Comparison of ENCODE assay signal across 13 mouse cellular contexts in the genomic region with DNA sequence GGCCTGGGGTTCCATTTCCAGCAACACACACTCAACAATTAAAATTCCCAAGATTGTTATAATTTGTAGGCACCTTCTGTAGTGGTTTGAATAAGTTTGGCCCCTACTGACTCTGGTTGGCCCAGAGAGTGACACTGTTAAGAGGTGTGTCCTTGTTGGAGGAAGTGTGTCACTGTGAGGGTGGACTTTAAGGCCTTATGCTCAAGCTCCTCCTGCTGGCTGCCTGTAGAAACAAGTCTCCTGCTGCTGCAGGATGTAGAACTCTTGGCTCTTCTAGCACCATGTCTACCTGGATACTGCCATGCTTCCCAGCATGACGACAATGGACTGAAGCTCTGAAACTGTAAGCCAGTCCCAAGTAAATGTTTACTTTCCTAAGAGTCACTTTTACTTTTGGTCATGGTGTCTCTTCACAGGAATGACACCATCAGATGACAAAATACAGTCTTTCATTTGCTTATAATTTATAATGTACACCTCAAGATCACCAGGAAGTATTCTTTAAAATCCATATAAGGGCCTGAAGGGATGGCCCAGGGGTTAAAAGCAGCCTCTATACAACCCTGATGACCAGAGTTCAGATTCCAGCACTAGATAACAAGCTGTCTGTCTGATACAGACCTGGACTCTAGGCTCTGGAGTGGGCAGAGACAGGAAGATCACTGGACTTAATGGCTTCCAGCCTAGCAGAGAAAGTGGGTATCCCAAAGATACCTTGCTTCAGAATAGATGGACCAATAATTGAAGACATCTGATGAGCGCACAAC. TPM values are rescaled to one million over a fixed set of nuclear protein-coding genes. Genes with fewer than 3 reads are reported as not detected.
A peak's percentile ranks its signal among the peaks of the same experiment; 100 is the strongest.
DNase-seq lines count a peak whose midpoint lies in the region; ATAC-seq and TF ChIP-seq lines count a peak whose summit lies in the region.
"Had no signal": no experiment of that assay in that cellular context is flagged by ENCODE, and none has a peak within 500 bp of the region (broad histone marks: within the 10 kb centered on the region; RNA-seq: fewer than 3 reads in every experiment).

No protein-coding gene starts in this region.

- peaks cover 3% of the 10 kb centered on the region for H3K4me1 ChIP-seq in heart, adult 2 months (ENCODE audit: control insufficient read depth, insufficient read depth, low read length)
- H3K4me1 ChIP-seq in spleen, adult 2 months (ENCODE audit: control insufficient read depth, insufficient read depth, insufficient read length) = no peaks in the 10 kb centered on the region
- H3K4me1 ChIP-seq in stomach, postnatal 0 days (replicated peaks; ENCODE audit: control insufficient read depth, insufficient read depth) = no peaks in the 10 kb centered on the region
- H3K4me1 ChIP-seq in heart, embryonic 10.5 days = 0 out of 2 replicates have a peak, but pooled peaks cover under 1% of the 10 kb centered on the region
- H3K4me1 ChIP-seq: neural tube, embryonic 12.5 days had no signal

- intact Hi-C loops in heart, adult 2 months (cut with DNase I) = no loop called here

- H3K36me3 ChIP-seq in heart, adult 2 months (ENCODE audit: control insufficient read depth, insufficient read depth, low read length) = peaks cover 39% of the 10 kb centered on the region
- peaks cover 38% of the 10 kb centered on the region for H3K36me3 ChIP-seq in spleen, adult 2 months (ENCODE audit: control insufficient read depth, insufficient read depth, low read length)
- peaks cover 31% of the 10 kb centered on the region for H3K36me3 ChIP-seq in stomach, postnatal 0 days (ENCODE audit: control insufficient read depth, insufficient read depth, low read length)
- H3K36me3 ChIP-seq in heart, embryonic 10.5 days = peaks cover 92% of the 10 kb centered on the region

- H3K4me2 ChIP-seq in stomach, postnatal 0 days (replicated peaks; ENCODE audit: low read depth) = no peak overlapping the region
- H3K4me2 ChIP-seq: midbrain, embryonic 12.5 days; neural tube, embryonic 12.5 days had no signal

- no peak overlapping the region for H3K27ac ChIP-seq in heart, adult 2 months
- H3K27ac ChIP-seq in spleen, adult 2 months (ENCODE audit: insufficient read depth, low read length) = no peak overlapping the region
- H3K27ac ChIP-seq in stomach, postnatal 0 days (replicated peaks) = no peak overlapping the region
- no peak overlapping the region for H3K27ac ChIP-seq in heart, embryonic 10.5 days
- H3K27ac ChIP-seq: midbrain, embryonic 12.5 days; neural tube, embryonic 12.5 days had no signal

- no peaks in the 10 kb centered on the region for H3K9me3 ChIP-seq in stomach, postnatal 0 days (ENCODE audit: control insufficient read depth, low read length)
- H3K9me3 ChIP-seq in heart, embryonic 10.5 days = no peaks in the 10 kb centered on the region
- H3K9me3 ChIP-seq: midbrain, embryonic 12.5 days; neural tube, embryonic 12.5 days had no signal

- DNase-seq in heart, adult 2 months = no peak
- DNase-seq in heart, adult 18-20 months = no peak
- DNase-seq in spleen, adult 2 months (ENCODE audit: low read depth in 1 of 2, low spot score in 2 of 2) = no peak
- no peak for DNase-seq in spleen, postnatal 4 days (ENCODE audit: low spot score in 2 of 2)
- DNase-seq in stomach, postnatal 0 days (ENCODE audit: low spot score) = no peak
- no peak for DNase-seq in heart, embryonic 10.5 days (ENCODE audit: low spot score)
- no peak for DNase-seq in cerebellum, adult 8-10 months
- DNase-seq: embryo, embryonic 11 days; gastrocnemius, postnatal 14 days; heart, postnatal 10 days had no signal

- TF ChIP-seq EP300 in heart, adult 2 months (IDR thresholded peaks at IDR 0.05; ENCODE audit: insufficient read depth, low read depth, low read length) = no peak
- TF ChIP-seq EP300 in stomach, postnatal 0 days (optimal IDR thresholded peaks at IDR 0.05) = no peak

- no peak overlapping the region for H3K9ac ChIP-seq in heart, adult 2 months (ENCODE audit: low read depth, low read length)
- H3K9ac ChIP-seq in stomach, postnatal 0 days (ENCODE audit: low read length) = no peak overlapping the region
- H3K9ac ChIP-seq: midbrain, embryonic 12.5 days; neural tube, embryonic 12.5 days had no signal

- peak; percentile 50 for TF ChIP-seq CTCF in heart, adult 2 months (IDR thresholded peaks at IDR 0.05)
- peak; percentile 11; the same call in 1 of the 2 replicates for TF ChIP-seq CTCF in spleen, adult 2 months (IDR thresholded peaks at IDR 0.05; ENCODE audit: extremely low read depth, insufficient read depth, insufficient read length, insufficient replicate concordance)
- peak; percentile 51 for TF ChIP-seq CTCF in stomach, postnatal 0 days (IDR thresholded peaks at IDR 0.05; ENCODE audit: low read depth)

- no peak overlapping the region for H3K4me3 ChIP-seq in heart, adult 2 months
- H3K4me3 ChIP-seq in spleen, adult 2 months (ENCODE audit: extremely low read depth, insufficient read depth, insufficient read length) = no peak overlapping the region
- H3K4me3 ChIP-seq in stomach, postnatal 0 days (ENCODE audit: low read depth, low read length) = no peak overlapping the region
- no peak overlapping the region for H3K4me3 ChIP-seq in heart, embryonic 10.5 days
- H3K4me3 ChIP-seq: midbrain, embryonic 12.5 days; neural tube, embryonic 12.5 days had no signal

- no peak for TF ChIP-seq POLR2A in heart, adult 2 months (IDR thresholded peaks at IDR 0.05; ENCODE audit: insufficient read depth, low read depth, low read length)
- no peak for TF ChIP-seq POLR2A in spleen, adult 2 months (IDR thresholded peaks at IDR 0.05; ENCODE audit: low read depth, low read length)

- 83% methylated on average over 2 of the region's 2 CpGs for WGBS in heart, adult 2 months
- 98% methylated on average over 2 of the region's 2 CpGs for WGBS in spleen, adult 2 months
- WGBS in stomach, postnatal 0 days = 88% methylated on average over 2 of the region's 2 CpGs
- WGBS in heart, embryonic 10.5 days = 88% methylated on average over 2 of the region's 2 CpGs

- ATAC-seq in granulocyte monocyte progenitor cell, adult 5-6 weeks (replicated peaks; ENCODE audit: poor library complexity, severe bottlenecking) = peak; percentile 71
- ATAC-seq in stomach, postnatal 0 days (ENCODE audit: low FRiP score, low TSS enrichment) = 0 out of 2 replicates have a peak, but pooled peaks have one; percentile 41

- peaks cover 6% of the 10 kb centered on the region for H3K79me2 ChIP-seq in heart, adult 2 months (replicated peaks; ENCODE audit: control insufficient read depth, insufficient read depth, low read length)

- H3K27me3 ChIP-seq in heart, adult 2 months (ENCODE audit: control insufficient read depth, insufficient read depth, low read length) = no peaks in the 10 kb centered on the region
- H3K27me3 ChIP-seq in spleen, adult 2 months (ENCODE audit: control insufficient read depth, insufficient read depth, low read length) = no peaks in the 10 kb centered on the region
- no peaks in the 10 kb centered on the region for H3K27me3 ChIP-seq in stomach, postnatal 0 days (ENCODE audit: control insufficient read depth, insufficient read depth, low read length)
- no peaks in the 10 kb centered on the region for H3K27me3 ChIP-seq in heart, embryonic 10.5 days (ENCODE audit: insufficient read depth, poor library complexity, severe bottlenecking)
- H3K27me3 ChIP-seq: midbrain, embryonic 12.5 days; neural tube, embryonic 12.5 days had no signal

RNA-seq across cellular contexts. Expression of a gene that starts 6.9 kb away (rescaled TPM):
- total RNA-seq in heart, adult 2 months (2021) = 1,000 to 10,000 TPM; 1,546 to 1,742 TPM
- 502 and 847 TPM in 2 replicates for polyA plus RNA-seq in heart, adult 2 months (2012; rRNA removed)
- total RNA-seq in heart, adult 18-20 months (2021) = 1,000 to 10,000 TPM; 1,776 to 1,815 TPM
- 103 and 141 TPM in 2 replicates for polyA plus RNA-seq in spleen, adult 2 months (2012; rRNA removed)
- total RNA-seq in granulocyte monocyte progenitor cell, adult 5-6 weeks (2014; fragmentation: Nextera tagmentation) = 218 and 319 TPM in 2 replicates
- 102 and 116 TPM in 2 replicates for total RNA-seq in granulocyte monocyte progenitor cell, adult 5-6 weeks (2017)
- 582 and 605 TPM in 2 replicates for polyA plus RNA-seq in stomach, postnatal 0 days (2015; fragmentation: Nextera tagmentation; extraction: Ambion mirVana)
- polyA plus RNA-seq in heart, embryonic 10.5 days (2016; fragmentation: Nextera tagmentation; extraction: Ambion mirVana) = 1,058 and 1,342 TPM in 2 replicates

RNA-seq across cellular contexts. Expression of a gene that starts 27.7 kb away (rescaled TPM):
- total RNA-seq in heart, adult 2 months (2021) = 10 to 100 TPM; 11.8 to 12.9 TPM
- polyA plus RNA-seq in heart, adult 2 months (2012; rRNA removed) = 10.6 and 11.8 TPM in 2 replicates
- 10 to 100 TPM; 12.3 to 13.4 TPM for total RNA-seq in heart, adult 18-20 months (2021)
- 7.9 and 10.4 TPM in 2 replicates for polyA plus RNA-seq in spleen, adult 2 months (2012; rRNA removed)
- total RNA-seq in granulocyte monocyte progenitor cell, adult 5-6 weeks (2014; fragmentation: Nextera tagmentation) = 7.0 and 12.1 TPM in 2 replicates
- total RNA-seq in granulocyte monocyte progenitor cell, adult 5-6 weeks (2017) = 5.8 and 7.2 TPM in 2 replicates
- polyA plus RNA-seq in stomach, postnatal 0 days (2015; fragmentation: Nextera tagmentation; extraction: Ambion mirVana) = 10.7 TPM in 2 replicates
- 21.5 and 29.1 TPM in 2 replicates for polyA plus RNA-seq in heart, embryonic 10.5 days (2016; fragmentation: Nextera tagmentation; extraction: Ambion mirVana)

RNA-seq across cellular contexts. Expression of a gene that starts 27.8 kb away (rescaled TPM):
- 10 to 100 TPM; 30.4 to 37.2 TPM for total RNA-seq in heart, adult 2 months (2021)
- 17.8 and 27.6 TPM in 2 replicates for polyA plus RNA-seq in heart, adult 2 months (2012; rRNA removed)
- total RNA-seq in heart, adult 18-20 months (2021) = 10 to 100 TPM; 36.1 to 41.1 TPM
- 15.4 and 16.2 TPM in 2 replicates for polyA plus RNA-seq in spleen, adult 2 months (2012; rRNA removed)
- total RNA-seq in granulocyte monocyte progenitor cell, adult 5-6 weeks (2014; fragmentation: Nextera tagmentation) = 40.0 and 41.5 TPM in 2 replicates
- 35.7 and 36.5 TPM in 2 replicates for total RNA-seq in granulocyte monocyte progenitor cell, adult 5-6 weeks (2017)
- polyA plus RNA-seq in stomach, postnatal 0 days (2015; fragmentation: Nextera tagmentation; extraction: Ambion mirVana) = 22.8 and 23.7 TPM in 2 replicates
- polyA plus RNA-seq in heart, embryonic 10.5 days (2016; fragmentation: Nextera tagmentation; extraction: Ambion mirVana) = 60.3 and 81.0 TPM in 2 replicates

RNA-seq across cellular contexts. Expression of a gene that starts 38.0 kb away (rescaled TPM):
- total RNA-seq in heart, adult 2 months (2021) = under 1 TPM; 0.55 to 0.63 TPM
- polyA plus RNA-seq in heart, adult 2 months (2012; rRNA removed) = 0.74 and 0.94 TPM in 2 replicates
- total RNA-seq in heart, adult 18-20 months (2021) = under 1 TPM; 0.92 to 0.95 TPM
- polyA plus RNA-seq in spleen, adult 2 months (2012; rRNA removed) = 2.5 and 2.7 TPM in 2 replicates
- total RNA-seq in granulocyte monocyte progenitor cell, adult 5-6 weeks (2014; fragmentation: Nextera tagmentation) = 40.6 and 41.8 TPM in 2 replicates
- total RNA-seq in granulocyte monocyte progenitor cell, adult 5-6 weeks (2017) = 20.4 and 26.4 TPM in 2 replicates
- 4.5 and 5.2 TPM in 2 replicates for polyA plus RNA-seq in stomach, postnatal 0 days (2015; fragmentation: Nextera tagmentation; extraction: Ambion mirVana)
- 13.4 and 17.9 TPM in 2 replicates for polyA plus RNA-seq in heart, embryonic 10.5 days (2016; fragmentation: Nextera tagmentation; extraction: Ambion mirVana)

RNA-seq across cellular contexts. Expression of a gene that starts 38.1 kb away (rescaled TPM):
- 10 to 100 TPM; 25.3 to 26.1 TPM for total RNA-seq in heart, adult 2 months (2021)
- 40.5 and 55.8 TPM in 2 replicates for polyA plus RNA-seq in heart, adult 2 months (2012; rRNA removed)
- 10 to 100 TPM; 26.4 to 28.3 TPM for total RNA-seq in heart, adult 18-20 months (2021)
- polyA plus RNA-seq in spleen, adult 2 months (2012; rRNA removed) = 54.9 and 62.0 TPM in 2 replicates
- total RNA-seq in granulocyte monocyte progenitor cell, adult 5-6 weeks (2014; fragmentation: Nextera tagmentation) = 62.6 and 69.1 TPM in 2 replicates
- total RNA-seq in granulocyte monocyte progenitor cell, adult 5-6 weeks (2017) = 72.8 and 79.9 TPM in 2 replicates
- 66.0 and 68.0 TPM in 2 replicates for polyA plus RNA-seq in stomach, postnatal 0 days (2015; fragmentation: Nextera tagmentation; extraction: Ambion mirVana)
- polyA plus RNA-seq in heart, embryonic 10.5 days (2016; fragmentation: Nextera tagmentation; extraction: Ambion mirVana) = 83.4 and 102 TPM in 2 replicates
